Mouse (Mus musculus): ENCODE results near the gene Thrb.

Thrb gene

DNA sequence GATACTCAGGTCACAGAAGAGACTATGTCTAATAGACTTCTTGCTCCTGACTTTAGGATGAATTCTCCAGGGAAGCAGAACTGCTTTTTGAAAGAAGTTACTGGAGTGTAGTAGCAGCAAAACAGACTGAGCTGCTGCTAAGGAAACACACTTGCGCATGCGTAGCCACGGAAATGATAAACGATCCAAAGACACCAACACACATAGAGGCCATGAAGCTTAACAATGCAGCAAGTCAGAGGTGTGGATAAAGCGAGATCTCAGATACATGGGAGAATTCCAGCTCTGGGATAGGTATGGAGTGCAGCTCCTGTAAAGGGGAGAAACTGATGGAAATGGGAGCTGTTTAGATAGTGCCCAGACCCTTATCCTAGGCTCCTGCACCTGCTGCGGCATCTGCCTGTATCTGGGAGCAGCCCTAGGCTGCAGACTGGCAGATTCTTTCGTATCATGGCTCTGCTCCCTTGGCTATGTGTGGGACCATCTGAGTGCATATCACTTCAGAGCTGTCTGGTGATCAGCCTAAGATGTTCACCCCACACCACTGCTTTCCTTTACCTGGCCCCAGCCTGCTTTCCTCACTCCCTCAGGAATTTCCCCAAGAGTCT, 53.3 kb downstream of the Thrb start:
- no peak for DNase-seq (ENCODE audit: low read depth, low spot score)

DNA sequence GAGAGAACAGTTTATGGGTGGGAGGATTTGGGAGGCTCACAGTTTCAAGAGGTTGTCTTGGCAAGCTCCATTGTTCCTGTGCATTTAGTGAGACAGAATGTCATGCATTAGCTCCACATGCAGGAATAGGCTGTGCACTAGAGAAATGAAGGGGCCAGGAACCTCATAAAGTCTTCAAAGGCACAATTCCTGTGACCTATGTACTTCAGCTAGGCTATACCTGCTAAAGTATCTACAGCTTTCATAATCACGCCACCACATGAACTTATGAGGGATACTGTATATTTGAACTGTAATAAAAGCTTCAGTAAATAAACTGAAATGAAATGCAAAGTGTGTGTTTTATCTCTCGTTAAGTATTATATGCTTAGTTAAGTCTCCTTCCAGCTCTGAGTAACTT, 59.4 kb downstream of the Thrb start:
- no peak for DNase-seq (ENCODE audit: low read depth, low spot score)

DNA sequence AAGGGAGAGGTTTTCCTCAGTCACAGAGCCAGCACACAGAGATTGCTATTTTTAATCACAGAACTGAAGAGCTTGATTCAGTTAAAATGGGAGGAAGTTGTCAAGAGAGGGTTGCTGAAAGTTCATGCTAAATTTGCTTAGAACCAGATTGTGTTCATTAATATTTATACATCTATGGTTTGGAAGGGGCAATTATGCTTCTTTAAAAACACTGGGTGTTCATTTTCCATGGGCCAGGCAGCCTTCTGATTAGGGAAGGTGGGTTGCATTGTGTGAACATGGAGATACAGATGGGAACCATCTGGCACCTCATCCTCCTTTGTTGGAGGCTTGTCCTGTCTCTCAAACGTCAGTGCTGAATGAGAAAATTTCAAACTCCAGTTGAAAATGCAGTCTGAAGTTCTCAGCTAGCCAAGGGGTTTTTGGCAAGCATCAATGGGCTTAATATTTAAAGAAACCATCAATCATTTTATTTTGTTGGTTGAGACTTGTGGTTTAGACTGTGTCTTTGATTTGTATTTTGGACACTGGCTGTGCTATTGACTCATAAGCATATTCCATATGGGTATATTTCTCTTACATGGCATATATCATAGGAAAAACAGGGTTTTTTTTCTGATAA, 62.9 kb downstream of the Thrb start:
- no peak for DNase-seq (ENCODE audit: low read depth, low spot score)

DNA sequence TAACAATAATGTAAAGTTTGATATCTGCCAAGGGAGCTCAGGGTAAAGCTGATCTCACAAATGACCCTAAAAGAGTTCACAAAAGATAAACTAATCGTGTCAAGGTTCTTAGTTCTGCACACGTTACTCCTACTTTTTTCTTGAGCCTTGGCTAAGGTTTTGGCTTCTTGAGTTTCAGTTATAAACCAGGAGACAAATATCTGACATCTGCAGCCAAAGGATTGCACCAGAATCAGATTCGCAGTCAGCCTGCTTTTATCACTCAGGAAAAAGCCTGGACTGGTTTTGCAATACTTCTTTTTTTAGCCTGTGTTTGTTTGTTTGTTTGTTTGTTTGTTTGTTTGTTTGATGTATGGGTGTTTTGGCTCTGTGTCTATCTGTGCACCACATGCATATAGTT, 64.5 kb downstream of the Thrb start:
- DNase-seq (ENCODE audit: low read depth, low spot score), result no peak

DNA sequence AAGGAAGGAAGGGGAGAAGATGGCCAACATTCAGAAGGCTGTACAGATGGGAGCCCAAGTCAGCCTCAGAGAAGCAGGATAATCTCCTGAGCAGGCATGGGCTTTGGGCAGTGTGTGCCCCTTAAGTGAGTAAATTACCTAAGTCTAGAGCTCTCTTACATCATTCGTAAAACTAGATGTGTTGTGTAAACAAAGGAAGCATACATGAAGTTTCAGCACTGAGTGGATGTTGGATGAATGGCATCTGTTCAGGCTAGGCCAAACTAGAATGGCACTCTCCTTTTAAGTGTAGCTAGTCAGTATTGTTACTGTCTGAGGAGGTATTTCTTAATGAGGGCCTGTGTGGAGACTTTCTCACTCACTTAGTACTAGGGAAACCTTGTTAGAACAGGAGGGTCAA, 66.8 kb downstream of the Thrb start:
- no peak for DNase-seq (ENCODE audit: low read depth, low spot score)

DNA sequence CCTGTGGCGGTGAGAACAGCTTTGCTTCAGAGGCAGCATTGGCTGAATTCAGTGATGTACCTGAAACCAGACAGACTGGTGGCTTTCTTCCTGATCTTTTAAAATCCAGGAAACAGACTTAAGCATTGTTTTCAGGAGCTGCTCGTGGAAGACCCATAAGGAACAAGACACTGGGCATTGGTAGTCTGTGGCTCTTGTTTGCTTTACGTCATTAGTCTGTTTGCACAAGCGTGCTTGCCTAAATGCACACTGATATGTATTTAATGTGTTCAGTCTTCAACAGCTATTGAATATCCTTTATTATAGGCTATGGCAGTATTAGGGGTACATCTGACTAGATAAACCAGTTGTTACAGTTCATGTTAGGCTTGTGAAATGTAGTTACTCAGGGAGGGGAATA, 67.8 kb downstream of the Thrb start:
- no peak for DNase-seq (ENCODE audit: low read depth, low spot score)

DNA sequence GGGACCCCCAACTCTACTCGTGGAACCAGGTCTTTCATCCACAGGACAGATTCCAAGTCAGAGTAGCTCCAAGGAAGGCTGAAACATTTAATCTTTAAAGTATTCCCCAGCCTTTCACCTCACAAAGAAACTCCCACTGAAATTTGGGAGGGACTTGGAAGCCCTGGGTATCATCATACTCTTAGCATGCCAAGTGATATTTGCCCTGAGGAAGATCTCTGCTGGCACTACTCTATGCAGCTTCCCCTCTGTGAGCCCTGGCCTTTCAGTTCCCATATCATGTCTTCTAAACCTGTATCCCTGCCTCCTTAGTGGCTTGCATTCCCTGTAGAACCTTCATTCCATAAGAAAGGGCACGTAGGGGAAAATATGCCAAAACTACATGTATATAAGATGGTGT, 68.8 kb downstream of the Thrb start:
- DNase-seq (ENCODE audit: low read depth, low spot score), result no peak

DNA sequence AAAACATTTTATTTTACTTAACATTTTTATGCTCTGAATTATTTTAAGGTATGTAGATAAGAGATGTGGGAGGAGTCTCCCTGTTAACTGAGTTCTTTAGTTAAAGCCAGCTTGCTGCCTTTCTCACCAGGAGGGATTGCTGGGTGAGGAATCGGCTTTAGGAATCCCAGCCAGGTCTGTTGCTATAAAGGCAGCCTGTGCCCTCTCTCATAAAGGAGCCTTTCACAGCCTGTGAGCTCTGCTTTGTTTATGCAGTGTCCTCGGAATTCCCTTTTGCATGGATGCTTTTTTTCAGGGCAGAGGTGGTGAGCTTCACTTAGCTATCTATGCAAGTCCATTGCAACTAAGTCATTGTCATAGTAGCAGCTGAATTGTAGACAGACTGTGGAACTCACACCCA, 71.0 kb downstream of the Thrb start:
- DNase-seq (ENCODE audit: low read depth, low spot score), result no peak

DNA sequence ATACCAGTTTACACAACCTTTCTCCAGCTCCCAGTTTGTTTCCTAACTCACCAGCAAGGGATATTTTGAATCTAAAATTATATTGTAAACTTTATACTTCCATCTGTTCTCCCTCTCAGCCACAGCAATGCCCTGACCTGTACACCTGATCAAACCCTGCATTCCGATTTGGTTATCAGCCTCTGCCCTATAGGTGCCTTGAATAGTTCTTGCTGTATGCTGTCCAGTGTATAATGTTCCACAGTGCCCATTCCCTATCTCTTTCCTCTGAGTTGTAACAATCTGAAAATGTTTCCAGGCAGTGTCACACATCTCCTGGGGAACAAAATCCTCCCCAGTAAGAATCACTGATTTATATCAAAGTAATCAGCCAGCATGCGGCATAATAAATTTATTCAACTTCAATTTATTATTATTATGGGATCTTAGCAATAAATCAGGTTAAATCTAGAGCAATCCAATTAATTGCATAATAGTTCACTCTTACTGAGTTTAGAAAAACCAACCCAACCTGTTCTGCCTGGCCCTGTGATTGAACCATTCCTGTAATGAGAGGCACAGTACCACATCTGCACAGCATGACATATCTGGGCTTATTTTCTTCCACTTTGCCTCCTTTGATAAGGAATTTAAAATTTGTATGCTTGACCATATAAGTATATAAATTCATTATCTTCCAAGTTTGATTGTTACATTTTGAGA, 73.2 kb downstream of the Thrb start:
- no peak for DNase-seq (ENCODE audit: low read depth, low spot score)

DNA sequence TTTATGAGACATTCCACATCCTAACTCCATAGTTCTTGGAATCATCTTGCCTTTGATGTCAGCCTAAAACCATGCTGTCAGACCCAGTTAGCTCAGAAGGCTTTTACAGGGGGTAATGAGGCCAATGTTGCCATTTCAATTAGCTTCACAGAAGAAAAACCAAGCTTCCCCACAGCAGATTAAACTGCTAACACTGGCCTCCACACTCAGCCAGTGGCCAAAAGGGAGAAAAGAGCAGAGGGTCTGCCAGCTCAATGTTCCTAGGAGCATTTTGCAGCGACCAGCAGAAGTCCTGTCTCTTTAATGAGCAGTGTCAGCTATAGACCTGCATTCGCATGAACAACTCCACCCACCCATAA, 73.7 kb downstream of the Thrb start:
- no peak for DNase-seq (ENCODE audit: low read depth, low spot score)

DNA sequence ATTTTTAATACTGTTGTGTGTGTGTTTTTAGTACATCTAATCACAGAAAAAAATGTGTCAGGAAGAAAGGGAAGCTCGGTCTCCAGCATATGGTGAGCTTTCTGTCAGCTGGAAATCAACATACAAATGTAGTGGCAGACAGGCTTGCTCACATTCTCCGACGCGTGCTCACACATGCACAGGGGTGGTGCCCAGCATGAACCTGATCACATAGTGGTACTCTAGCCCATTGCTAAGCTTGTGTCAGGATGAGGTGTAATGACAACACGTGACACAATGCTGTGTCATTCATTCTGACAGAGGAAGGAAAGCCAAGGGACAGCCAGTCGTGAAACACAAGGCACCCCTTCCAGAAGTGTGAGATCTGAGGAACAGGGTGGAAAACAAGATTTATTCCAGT, 75.4 kb downstream of the Thrb start:
- no peak for DNase-seq (ENCODE audit: low read depth, low spot score)

DNA sequence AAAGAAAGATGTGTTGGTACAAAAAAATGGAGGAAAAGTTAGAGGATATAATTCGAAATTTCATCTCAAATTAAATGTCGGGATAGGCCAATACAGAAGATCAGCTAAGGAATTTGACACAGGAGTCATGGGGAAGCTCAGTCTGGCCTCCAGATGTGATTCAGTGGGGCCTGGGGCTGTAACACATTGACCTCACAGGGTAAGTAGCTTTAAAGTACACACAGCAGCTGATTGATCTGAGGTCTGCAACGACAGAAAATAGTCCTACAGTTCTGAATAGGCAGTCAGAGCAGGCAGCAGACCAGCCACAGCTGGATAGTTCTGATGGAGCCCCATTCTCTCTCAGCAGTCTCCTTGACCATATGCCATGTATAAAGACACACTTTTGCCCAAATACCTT, 80.8 kb downstream of the Thrb start:
- no peak for DNase-seq (ENCODE audit: low read depth, low spot score)

DNA sequence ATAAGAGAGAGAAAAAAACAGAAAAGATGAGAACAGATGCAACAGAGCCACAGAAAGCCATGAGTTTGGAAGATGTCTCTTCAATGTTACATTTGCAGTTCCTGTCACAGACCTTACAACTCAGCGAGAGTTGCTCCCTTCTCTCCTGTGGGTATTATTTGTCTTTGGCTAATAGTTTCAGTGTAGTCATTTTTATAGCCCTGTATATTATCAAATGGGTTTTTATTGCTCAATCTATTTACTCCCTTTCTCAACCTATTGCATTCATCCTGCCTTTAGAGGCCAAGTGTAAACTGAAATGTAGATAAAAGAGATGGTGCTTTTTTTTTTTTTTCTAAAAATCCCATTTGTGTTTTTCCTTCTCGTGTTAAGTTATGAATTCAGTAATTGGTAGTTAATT, 82.2 kb downstream of the Thrb start:
- no peak for DNase-seq (ENCODE audit: low read depth, low spot score)

DNA sequence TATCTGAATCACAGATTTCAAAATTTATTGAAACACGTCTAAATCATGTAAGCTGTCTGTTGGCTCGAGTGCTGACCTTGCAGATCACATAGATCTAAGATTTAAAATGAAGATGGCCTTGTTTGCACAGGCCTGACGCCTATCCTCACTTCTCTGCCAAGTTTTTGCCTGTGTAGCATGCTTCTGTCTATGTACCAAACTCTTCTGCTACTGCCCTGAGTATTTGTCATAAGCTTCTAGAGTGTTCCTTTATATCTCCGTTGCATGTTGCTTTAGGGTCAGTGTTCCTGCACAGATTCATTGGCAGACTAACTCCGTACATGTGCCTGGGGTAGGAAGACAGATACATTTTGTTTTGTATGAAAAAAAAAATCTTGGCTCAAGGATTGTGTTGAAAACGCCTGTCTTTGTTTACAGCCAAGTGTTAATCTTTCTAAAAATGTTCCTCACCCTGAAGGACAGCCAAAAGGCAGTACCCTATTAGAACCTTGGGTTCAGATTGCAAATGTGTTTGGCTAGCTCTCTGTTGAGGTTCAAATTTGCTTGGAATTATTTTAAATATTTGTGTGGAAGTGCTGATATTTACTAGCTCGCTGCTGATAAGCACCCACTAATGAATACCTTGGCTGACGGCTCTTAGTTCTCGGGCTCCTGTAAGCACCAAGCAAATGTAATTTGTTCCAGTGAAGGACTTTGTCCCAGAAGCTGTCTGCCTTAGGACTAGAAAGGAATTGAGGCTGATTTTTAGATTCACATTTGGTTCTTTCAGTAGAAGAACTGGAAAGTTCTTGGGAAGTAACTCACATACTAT, 83.0 kb downstream of the Thrb start:
- no peak for DNase-seq (ENCODE audit: low read depth, low spot score)

DNA sequence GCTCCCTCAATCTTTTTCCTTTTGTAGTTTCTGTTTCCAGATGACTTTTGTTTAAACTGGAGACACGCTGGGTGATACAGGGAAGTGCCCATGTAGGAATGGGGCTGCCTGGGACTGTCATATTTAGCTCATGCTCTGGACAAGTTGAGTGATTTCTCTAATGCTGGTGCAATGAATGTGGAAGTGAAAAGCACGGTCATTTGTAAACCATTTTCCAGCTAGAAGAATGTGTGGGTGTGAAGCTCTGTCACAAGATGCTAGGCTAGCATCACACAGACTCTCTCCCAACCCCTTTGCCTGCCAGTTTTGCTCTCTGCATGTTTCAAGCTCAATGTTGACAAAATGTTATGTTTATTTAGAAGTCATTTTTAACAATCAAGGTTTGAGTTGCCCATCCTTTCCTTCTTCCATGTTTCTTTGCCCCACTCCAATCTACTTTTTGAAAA, 83.7 kb downstream of the Thrb start:
- no peak for DNase-seq (ENCODE audit: low read depth, low spot score)

DNA sequence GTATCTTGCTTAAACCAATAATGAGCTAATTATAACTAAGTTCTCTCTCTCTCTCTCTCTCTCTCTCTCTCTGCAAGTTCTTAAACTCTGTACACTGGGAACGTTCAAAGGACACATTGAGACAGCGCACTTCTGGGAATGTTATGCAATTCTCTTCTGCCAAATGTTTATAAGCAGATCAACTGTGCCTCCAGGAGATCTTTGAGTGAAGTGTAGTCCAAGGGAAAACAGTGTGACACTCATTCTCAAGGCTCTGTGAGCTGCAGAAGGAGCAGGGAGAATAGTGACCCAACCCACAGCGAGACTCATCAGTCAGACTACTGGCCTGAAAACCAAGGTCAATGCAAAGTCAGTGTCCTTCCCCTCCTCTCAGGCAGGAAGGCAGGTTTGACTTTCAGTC, 87.9 kb downstream of the Thrb start:
- DNase-seq (ENCODE audit: low read depth, low spot score), result no peak

DNA sequence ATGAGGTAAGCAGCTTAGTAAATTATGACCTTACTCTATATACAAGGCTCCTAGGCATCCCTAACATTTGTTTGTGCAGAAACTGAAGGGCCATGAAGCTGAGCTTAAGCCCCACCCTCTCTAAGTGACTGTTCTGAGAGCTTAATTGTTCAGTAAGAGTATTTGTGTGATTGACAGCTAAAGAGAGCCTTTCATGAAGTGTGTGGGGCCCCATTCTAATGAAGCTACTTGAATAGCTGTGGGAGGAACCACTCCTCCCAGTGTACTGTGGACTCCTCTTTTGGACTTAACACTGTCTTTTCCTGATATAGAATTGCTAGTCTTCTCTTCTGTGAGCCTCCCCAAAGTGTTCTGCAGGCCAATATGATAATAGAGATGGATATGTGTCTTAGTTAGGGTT, 88.9 kb downstream of the Thrb start:
- no peak for DNase-seq (ENCODE audit: low read depth, low spot score)

DNA sequence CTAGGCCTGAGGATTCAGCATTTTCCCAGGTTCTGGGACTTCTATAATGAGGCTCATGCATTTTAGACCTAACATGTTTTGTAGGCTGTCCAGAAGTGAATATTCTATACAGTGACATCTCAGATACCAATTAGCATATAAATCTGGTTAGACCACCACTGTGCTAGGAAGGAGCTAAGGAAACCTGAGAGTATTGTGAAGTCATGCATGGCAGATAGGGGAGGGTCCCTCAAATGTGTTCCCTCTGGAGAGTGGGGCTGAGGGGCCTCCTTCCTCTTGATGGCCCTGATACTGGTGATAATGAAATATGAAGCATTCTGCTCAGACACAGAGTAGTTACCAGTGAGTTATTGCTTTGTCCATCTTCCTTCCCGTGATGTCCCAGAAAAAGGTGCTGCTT, 91.8 kb downstream of the Thrb start:
- no peak for DNase-seq (ENCODE audit: low read depth, low spot score)

DNA sequence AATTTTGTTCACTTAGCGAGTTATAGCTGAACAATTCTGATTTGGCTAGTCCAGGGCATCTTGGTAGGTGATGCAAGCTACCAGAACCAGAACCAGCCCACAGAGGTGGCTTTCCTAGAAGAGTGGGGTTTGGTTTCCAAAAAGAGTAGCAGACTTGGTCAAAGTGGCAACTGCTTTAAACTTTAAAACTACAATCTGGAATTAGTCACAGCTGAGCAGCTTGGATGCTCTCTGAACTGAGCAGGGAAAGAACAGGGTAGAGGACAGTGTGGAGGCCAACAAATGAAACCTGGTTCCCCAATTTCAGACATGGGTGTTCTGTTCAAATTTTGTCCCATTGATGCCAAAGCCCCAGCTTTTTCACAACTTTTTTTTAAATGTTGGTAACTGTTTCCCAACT, 93.4 kb downstream of the Thrb start:
- DNase-seq (ENCODE audit: low read depth, low spot score), result no peak

DNA sequence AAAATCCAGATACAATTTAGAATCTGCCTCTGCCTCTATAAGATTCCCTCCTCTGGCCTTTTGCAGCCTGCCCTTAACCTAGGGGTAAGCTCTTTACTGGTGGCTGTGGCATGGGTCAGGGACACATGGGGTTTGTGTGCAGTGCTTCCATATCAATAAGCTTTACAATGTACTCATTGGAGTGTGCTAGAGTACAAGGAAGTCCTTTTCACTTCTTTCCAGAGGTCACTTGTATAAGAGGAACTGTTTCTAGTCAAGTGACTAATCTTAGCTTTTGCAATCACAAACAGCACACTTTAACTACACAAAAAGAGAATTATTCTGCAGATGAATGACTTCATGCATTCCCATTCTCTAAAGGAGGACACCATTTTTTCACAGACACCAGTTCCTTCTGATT, 96.7 kb downstream of the Thrb start:
- DNase-seq (ENCODE audit: low read depth, low spot score), result no peak

DNA sequence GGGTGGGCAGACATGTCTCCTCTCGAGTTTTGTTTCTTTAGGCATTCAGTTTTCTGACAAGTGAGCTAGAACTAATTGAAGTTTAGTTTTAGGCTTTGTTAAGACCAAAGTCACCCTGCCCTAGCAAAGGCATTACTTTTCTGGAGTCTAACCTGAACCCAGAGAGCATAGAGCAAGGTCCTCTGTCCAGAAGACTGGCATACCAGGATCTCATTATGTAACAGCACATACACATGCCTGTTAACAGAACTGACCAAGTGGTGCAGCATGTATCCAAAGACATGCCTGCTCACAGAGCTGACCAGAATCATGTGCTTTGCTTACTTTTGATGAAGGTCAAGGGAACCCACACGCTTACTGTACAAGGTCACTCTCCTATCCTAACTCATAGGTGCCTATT, 107.9 kb downstream of the Thrb start:
- no peak for DNase-seq (ENCODE audit: low read depth, low spot score)

DNA sequence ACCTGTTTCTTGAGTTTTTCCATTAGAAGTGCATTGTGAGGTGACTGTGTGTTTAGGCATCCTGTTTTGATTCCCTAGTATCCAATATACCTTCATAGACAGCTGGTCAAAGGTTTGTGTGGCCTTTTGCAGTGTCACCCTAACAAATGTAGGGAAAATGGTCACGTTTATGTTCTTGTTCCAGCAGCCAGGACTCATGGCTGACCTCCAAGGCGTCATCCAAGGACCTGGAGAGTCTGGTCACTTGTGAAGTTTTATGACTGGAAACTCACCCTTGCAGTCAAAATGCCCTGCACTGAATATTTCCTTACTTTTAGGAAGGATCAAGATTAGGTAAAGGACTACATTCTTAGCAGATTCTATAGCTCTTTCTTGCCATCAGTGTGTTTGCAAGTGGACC, 114.3 kb downstream of the Thrb start:
- no peak for DNase-seq (ENCODE audit: low read depth, low spot score)

DNA sequence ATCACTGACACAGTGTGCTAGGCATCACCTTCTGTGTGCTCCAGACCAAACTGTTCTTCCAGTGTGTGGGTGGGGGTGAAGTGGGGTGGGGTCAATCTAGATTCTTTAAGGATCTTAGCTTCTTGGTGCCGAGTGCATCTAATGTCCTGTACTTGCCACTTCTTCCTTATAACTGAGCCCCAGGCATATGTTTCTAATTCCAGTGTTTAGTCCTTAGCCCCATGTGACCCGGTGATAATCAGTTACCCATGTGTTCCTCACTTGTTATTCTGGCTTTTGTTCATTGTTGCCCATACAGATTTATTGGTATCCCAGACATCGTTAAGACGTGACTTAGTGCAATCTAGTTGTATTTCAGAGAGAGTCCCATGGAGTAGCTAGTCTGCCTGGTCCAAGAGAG, 121.9 kb downstream of the Thrb start:
- DNase-seq (ENCODE audit: low read depth, low spot score), result no peak

Measured in retina, adult 2 months (tissue).